7 mouse cellular contexts compared by ENCODE assay signal in genomic region chr10:40258401-40258966, GRCm38 (mm10). TPM values are rescaled to one million over a fixed set of nuclear protein-coding genes. Genes with fewer than 3 reads are reported as not detected.
DNase-seq lines count a peak whose midpoint lies in the region; ATAC-seq and TF ChIP-seq lines count a peak whose summit lies in the region.

No protein-coding gene starts in this region.

- WGBS in hindbrain, postnatal 0 days, result under 1% methylated on average over 12 of the region's 12 CpGs

- H3K4me2 ChIP-seq in hindbrain, postnatal 0 days (ENCODE audit: low read depth, low read length), result peak overlapping the region; percentile 76

- H3K9ac ChIP-seq in hindbrain, postnatal 0 days (replicated peaks; ENCODE audit: low read length), result peak overlapping the region; percentile 91; the same call in 1 of the 2 replicates

- H3K27me3 ChIP-seq in hindbrain, postnatal 0 days (ENCODE audit: insufficient read depth, low read length), result no peaks in the 10 kb centered on the region

- TF ChIP-seq CTCF in hindbrain, postnatal 0 days (IDR thresholded peaks at IDR 0.05; ENCODE audit: low read depth), result peak; percentile 72

- H3K36me3 ChIP-seq in hindbrain, postnatal 0 days (ENCODE audit: insufficient read depth, low read length), result no peaks in the 10 kb centered on the region

- peak overlapping the region; percentile 94 for H3K27ac ChIP-seq in hindbrain, postnatal 0 days

- H3K9me3 ChIP-seq in hindbrain, postnatal 0 days (ENCODE audit: low read length), result no peaks in the 10 kb centered on the region

- peak overlapping the region; percentile 87 for H3K4me3 ChIP-seq in hindbrain, postnatal 0 days (ENCODE audit: low read length)

- DNase-seq in WW6 (ENCODE audit: low read depth, low spot score), result peak; percentile 81
- DNase-seq in cerebellum, postnatal 36 days, result peak; percentile 13 to 24
- peak; percentile 17 for DNase-seq in gastrocnemius, adult 8-10 months (ENCODE audit: low spot score in 2 of 2)
- peak; percentile 92 for DNase-seq in hindbrain, postnatal 0 days (ENCODE audit: low spot score)
- peak; percentile 52 to 84 for DNase-seq in left cerebral cortex, postnatal 25 days (ENCODE audit: low spot score in 2 of 2)
- DNase-seq in mesoderm, embryonic 11.5 days (ENCODE audit: low read depth, low spot score), result peak; percentile 92
- DNase-seq in right cerebral cortex, postnatal 36 days (ENCODE audit: low spot score in 2 of 2), result peak; percentile 24 to 32

- ATAC-seq in hindbrain, postnatal 0 days, result peak; percentile 86

- peaks cover 4% of the 10 kb centered on the region; the same call in 1 of the 2 replicates for H3K4me1 ChIP-seq in hindbrain, postnatal 0 days (ENCODE audit: insufficient read depth, low read length)

- intact Hi-C loops in left cerebral cortex, postnatal 25 days (cut with DNase I), result loop anchor here (2.0 to 5.0 kb wide), 2 partner anchors 44 to 89 kb away; partner anchors contain the start of gene Amd1

RNA-seq across cellular contexts. Expression of gene Gtf3c6, which starts 0.6 kb away (rescaled TPM):
- 10 to 100 TPM; 19.8 to 32.6 (median 25.5) TPM for total RNA-seq in gastrocnemius, adult 8-10 months (2022)
- 24.6 and 26.8 TPM in 2 replicates for total RNA-seq in hindbrain, postnatal 0 days (2014; rRNA removed)
- 59.4 and 64.6 TPM in 2 replicates for polyA plus RNA-seq in hindbrain, postnatal 0 days (2015; fragmentation: Nextera tagmentation; extraction: Ambion mirVana)
- 10 to 100 TPM; 22.6 to 24.5 TPM for total RNA-seq in left cerebral cortex, postnatal 25 days (2021)

RNA-seq across cellular contexts. Expression of gene Rpf2, which starts 11.6 kb away (rescaled TPM):
- 10 to 100 TPM; 14.0 to 19.3 (median 18.6) TPM for total RNA-seq in gastrocnemius, adult 8-10 months (2022)
- total RNA-seq in hindbrain, postnatal 0 days (2014; rRNA removed), result 15.9 and 21.4 TPM in 2 replicates
- polyA plus RNA-seq in hindbrain, postnatal 0 days (2015; fragmentation: Nextera tagmentation; extraction: Ambion mirVana), result 51.9 and 52.1 TPM in 2 replicates
- 10 to 100 TPM; 19.6 to 22.8 TPM for total RNA-seq in left cerebral cortex, postnatal 25 days (2021)

RNA-seq across cellular contexts. Expression of gene Amd1, which starts 43.5 kb away (rescaled TPM):
- total RNA-seq in gastrocnemius, adult 8-10 months (2022), result 100 to 1,000 TPM; 105 to 912 (median 433) TPM
- total RNA-seq in hindbrain, postnatal 0 days (2014; rRNA removed), result 47.6 and 57.5 TPM in 2 replicates
- polyA plus RNA-seq in hindbrain, postnatal 0 days (2015; fragmentation: Nextera tagmentation; extraction: Ambion mirVana), result 30.6 and 35.1 TPM in 2 replicates
- 10 to 100 TPM; 79.3 to 82.0 TPM for total RNA-seq in left cerebral cortex, postnatal 25 days (2021)

Comparison
In these comparisons a context has a peak if more than half of its experiments do, and no peak if none do; other contexts are left out.
1. Peak in every context shown above with its lines: DNase-seq, ATAC-seq, H3K4me3 ChIP-seq and H3K27ac ChIP-seq.
2. DNase-seq: peak in every context shown above with its lines; median percentile 92 in hindbrain, postnatal 0 days; 92 in mesoderm, embryonic 11.5 days; 81 in WW6; 68 in left cerebral cortex, postnatal 25 days; 28 in right cerebral cortex, postnatal 36 days; 18 in cerebellum, postnatal 36 days; 17 in gastrocnemius, adult 8-10 months.